Mouse (Mus musculus) megakaryocyte, embryonic 14.5 days (primary cell): ENCODE measurements around the gene Ell.

Source experiments
- FLI1 ChIP-seq: IDR thresholded peaks from 2 replicates; pipeline ENCODE4 v1.6.1; 2012; ENCODE audit warnings: low read length, inconsistent platforms, mixed read lengths
- GATA1 ChIP-seq: IDR thresholded peaks from 3 replicates; pipeline ENCODE4 v1.6.1; 2012; ENCODE audit warnings: mixed read lengths, low read length, inconsistent platforms, borderline replicate concordance

DNA sequence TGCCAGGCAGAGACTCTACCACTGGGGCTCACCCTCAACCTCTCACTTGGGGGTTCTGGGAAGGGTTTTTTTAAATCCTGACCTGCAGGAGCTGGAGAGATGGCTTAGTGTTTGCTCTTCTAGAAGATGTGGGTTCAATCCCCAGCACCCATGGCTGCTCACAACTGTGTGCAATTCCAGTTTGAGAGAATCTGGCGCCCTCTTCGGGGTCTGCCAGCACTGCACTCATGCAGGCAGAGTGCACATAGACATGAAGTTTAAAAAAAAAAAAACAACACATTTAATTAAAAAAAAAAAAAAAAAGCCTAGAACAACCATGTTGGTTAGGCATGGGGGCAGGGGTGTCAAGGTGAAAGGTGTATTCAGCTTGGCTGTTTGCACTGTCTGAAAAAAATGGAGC is 8.9 kb upstream of the Ell start:
- TF ChIP-seq GATA1 (no peak), FLI1 (no peak)
